Mouse (Mus musculus): Measurements from ENCODE around the gene Eif3i. TPM values are rescaled to one million over a fixed set of nuclear protein-coding genes. Genes with fewer than 3 reads are reported as not detected.

Gene Eif3i
- polyA plus RNA-seq, 1 experiment from 2014 or later: 325 TPM

- no peak for DNase-seq (ENCODE audit: low spot score)
These were observed 20.2 kb upstream of the Eif3i start for GRCm38 (mm10) chr4:129620419-129621282.

GRCm38 (mm10) chr4:129618786-129619691 is 18.6 kb upstream of the Eif3i start, which contains the start of gene Iqcc:
TSS of gene Iqcc (minus strand) at chr4:129619099.
- DNase-seq (ENCODE audit: low spot score): peak; percentile 96

GRCm38 (mm10) chr4:129618031-129618430 is 17.6 kb upstream of the Eif3i start:
- DNase-seq (ENCODE audit: low spot score): no peak

GRCm38 (mm10) chr4:129617121-129617641 is 16.7 kb upstream of the Eif3i start:
- DNase-seq (ENCODE audit: low spot score): no peak

- no peak for DNase-seq (ENCODE audit: low spot score)
These were observed 16.2 kb upstream of the Eif3i start for GRCm38 (mm10) chr4:129616631-129617030.

- no peak for DNase-seq (ENCODE audit: low spot score)
These were observed 15.4 kb upstream of the Eif3i start for GRCm38 (mm10) chr4:129615801-129616290.

- no peak for DNase-seq (ENCODE audit: low spot score)
These were observed 13.6 kb upstream of the Eif3i start, which contains the start of gene Dcdc2b for GRCm38 (mm10) chr4:129614093-129614492. TSS of gene Dcdc2b (minus strand) at chr4:129614257.

- DNase-seq (ENCODE audit: low spot score): no peak
These were observed 10.0 kb upstream of the Eif3i start for GRCm38 (mm10) chr4:129610472-129610871.

- DNase-seq (ENCODE audit: low spot score): peak; percentile 85
These were observed 9.6 kb upstream of the Eif3i start for GRCm38 (mm10) chr4:129610026-129610425.

GRCm38 (mm10) chr4:129609139-129609631 is 8.7 kb upstream of the Eif3i start:
- peak; percentile 53 for DNase-seq (ENCODE audit: low spot score)

- DNase-seq (ENCODE audit: low spot score): peak; percentile 87
These were observed 8.1 kb upstream of the Eif3i start for GRCm38 (mm10) chr4:129608426-129609025.

- no peak for DNase-seq (ENCODE audit: low spot score)
These were observed 11.6 kb downstream of the Eif3i start for GRCm38 (mm10) chr4:129588865-129589264.

- DNase-seq (ENCODE audit: low spot score): no peak
These were observed 13.5 kb downstream of the Eif3i start for GRCm38 (mm10) chr4:129586943-129587342.

GRCm38 (mm10) chr4:129585773-129586172 is 14.7 kb downstream of the Eif3i start:
- no peak for DNase-seq (ENCODE audit: low spot score)

GRCm38 (mm10) chr4:129584884-129585608 is 15.4 kb downstream of the Eif3i start:
- peak; percentile 91 for DNase-seq (ENCODE audit: low spot score)

GRCm38 (mm10) chr4:129584370-129584769 is 16.1 kb downstream of the Eif3i start:
- no peak for DNase-seq (ENCODE audit: low spot score)

GRCm38 (mm10) chr4:129582251-129582650 is 18.2 kb downstream of the Eif3i start:
- peak; percentile 22 for DNase-seq (ENCODE audit: low spot score)

- peak; percentile 64 for DNase-seq (ENCODE audit: low spot score)
These were observed 20.1 kb downstream of the Eif3i start for GRCm38 (mm10) chr4:129580347-129580746.

GRCm38 (mm10) chr4:129578466-129578865 is 22.0 kb downstream of the Eif3i start, which contains the start of gene Fam167b:
TSS of gene Fam167b (minus strand) at chr4:129578549.
- no peak for DNase-seq (ENCODE audit: low spot score)

- no peak for DNase-seq (ENCODE audit: low spot score)
These were observed 22.8 kb downstream of the Eif3i start for GRCm38 (mm10) chr4:129577688-129578087.

Measured in thymus, postnatal 0 days (tissue).